Mouse (Mus musculus) liver, embryonic 15.5 days (tissue): Measurements from ENCODE around the gene 1810049J17Rik. TPM values are rescaled to one million over a fixed set of nuclear protein-coding genes. Genes with fewer than 3 reads are reported as not detected.

Experiments used
- ATAC-seq: fragments of 200-750 bp; cut with Nextera tagmentation; 2 replicates; pipeline ENCODE4 v1.8.0; 2017; ENCODE audit warnings: moderate number of reproducible peaks, mild to moderate bottlenecking, moderate library complexity; ENCODE audit not compliant: insufficient read depth
- H3K27ac ChIP-seq: fragments of 300-500 bp; sonication (generic); replicated peaks from 2 replicates; pipeline ENCODE4 v1.5.1; 2015; ENCODE audit warnings: mild to moderate bottlenecking, inconsistent platforms
- H3K27me3 ChIP-seq: fragments of 300-500 bp; sonication (generic); 2 replicates; pipeline ENCODE4 v1.6.1; 2015; ENCODE audit warnings: mild to moderate bottlenecking, inconsistent platforms
- H3K36me3 ChIP-seq: fragments of 300-500 bp; sonication (generic); replicated peaks from 2 replicates; pipeline ENCODE4 v1.6.1; 2015; ENCODE audit warnings: moderate library complexity, mild to moderate bottlenecking, inconsistent platforms
- H3K4me1 ChIP-seq: fragments of 300-500 bp; sonication (generic); replicated peaks from 2 replicates; pipeline ENCODE4 v1.6.1; 2015; ENCODE audit warnings: inconsistent platforms
- H3K4me2 ChIP-seq: fragments of 300-500 bp; sonication (generic); 2 replicates; pipeline ENCODE4 v1.6.1; 2015; ENCODE audit warnings: moderate library complexity, mild to moderate bottlenecking, inconsistent platforms
- H3K4me3 ChIP-seq: fragments of 300-500 bp; sonication (generic); replicated peaks from 2 replicates; pipeline ENCODE4 v1.5.1; 2015; ENCODE audit warnings: mild to moderate bottlenecking, inconsistent platforms
- H3K9ac ChIP-seq: fragments of 300-500 bp; sonication (generic); 2 replicates; pipeline ENCODE4 v1.6.1; 2015; ENCODE audit warnings: moderate library complexity, mild to moderate bottlenecking, inconsistent platforms
- H3K9me3 ChIP-seq: fragments of 300-500 bp; sonication (generic); replicated peaks from 2 replicates; pipeline ENCODE4 v1.6.1; 2016; ENCODE audit warnings: inconsistent platforms
- WGBS: fragments of 180-500 bp; shearing (Covaris S2); methylation state at CpG from one replicate; pipeline ENCODE4 v1.1.7; 2015; ENCODE audit warnings: mixed read lengths; ENCODE audit not compliant: insufficient replicate concordance; 5-methylcytosine and 5-hydroxymethylcytosine counted together
- polyA plus RNA-seq: library from polyadenylated mRNA; unstranded; fragments of >200 nt; fragmentation: Nextera tagmentation; extraction: Ambion mirVana; gene quantifications from 2 replicates; pipeline ENCODE4 v1.2.1, GENCODE M21; 2015

1810049J17Rik gene
- polyA plus RNA-seq, 1 experiment from 2014 or later: 0.77 TPM

GRCm38 (mm10) chr15:12307114-12307513 lies 14.6 kb downstream of the 1810049J17Rik start:
- 57% methylated on average over 4 of the region's 4 CpGs for WGBS
- ATAC-seq: no peak
- H3K4me2 ChIP-seq: peak overlapping the region; percentile 47; the same call in 1 of the 2 replicates
- H3K9me3 ChIP-seq: no peaks in the 10 kb centered on the region
- H3K4me1 ChIP-seq: peaks cover 30% of the 10 kb centered on the region
- no peak overlapping the region for H3K9ac ChIP-seq
- H3K4me3 ChIP-seq: no peak overlapping the region
- H3K27me3 ChIP-seq: no peaks in the 10 kb centered on the region
- H3K27ac ChIP-seq: peak overlapping the region; percentile 65; the same call in 1 of the 2 replicates
- no peaks in the 10 kb centered on the region for H3K36me3 ChIP-seq

GRCm38 (mm10) chr15:12306188-12307071 lies 15.3 kb downstream of the 1810049J17Rik start:
- Histone ChIP-seq H3K36me3 (no peaks in the 10 kb centered on the region), H3K9me3 (no peaks in the 10 kb centered on the region), H3K4me1 (peaks cover 34% of the 10 kb centered on the region), H3K9ac (no peak overlapping the region), H3K27ac (peak overlapping the region; percentile 65), H3K4me3 (no peak overlapping the region), H3K27me3 (no peaks in the 10 kb centered on the region), H3K4me2 (peak overlapping the region; percentile 47)
- peak; percentile 86 for ATAC-seq
- WGBS: 8% methylated on average over 8 of the region's 8 CpGs

GRCm38 (mm10) chr15:12301771-12302170 lies 19.9 kb downstream of the 1810049J17Rik start:
- H3K9me3 ChIP-seq: no peaks in the 10 kb centered on the region
- ATAC-seq: no peak
- peaks cover 19% of the 10 kb centered on the region for H3K4me1 ChIP-seq
- no peak overlapping the region for H3K9ac ChIP-seq
- no peaks in the 10 kb centered on the region for H3K27me3 ChIP-seq
- no peak overlapping the region for H3K4me3 ChIP-seq
- H3K4me2 ChIP-seq: no peak overlapping the region
- WGBS: 58% methylated on average over 6 of the region's 6 CpGs
- no peak overlapping the region for H3K27ac ChIP-seq
- no peaks in the 10 kb centered on the region for H3K36me3 ChIP-seq

GRCm38 (mm10) chr15:12298231-12298737 lies 23.4 kb downstream of the 1810049J17Rik start:
- Histone ChIP-seq H3K36me3 (no peaks in the 10 kb centered on the region), H3K4me1 (peaks cover 3% of the 10 kb centered on the region; the same call in 1 of the 2 replicates), H3K9ac (no peak overlapping the region), H3K27ac (no peak overlapping the region), H3K4me2 (no peak overlapping the region), H3K9me3 (no peaks in the 10 kb centered on the region), H3K27me3 (no peaks in the 10 kb centered on the region), H3K4me3 (no peak overlapping the region)
- 63% methylated on average over 7 of the region's 7 CpGs for WGBS
- no peak for ATAC-seq

- Histone ChIP-seq H3K27ac (no peak overlapping the region), H3K4me3 (no peak overlapping the region), H3K36me3 (no peaks in the 10 kb centered on the region), H3K27me3 (no peaks in the 10 kb centered on the region), H3K9ac (no peak overlapping the region), H3K4me1 (peaks cover 3% of the 10 kb centered on the region; the same call in 1 of the 2 replicates), H3K4me2 (no peak overlapping the region), H3K9me3 (no peaks in the 10 kb centered on the region)
- WGBS: 56% methylated on average over 2 of the region's 2 CpGs
- no peak for ATAC-seq
Measured at GRCm38 (mm10) chr15:12296228-12296627, 25.5 kb downstream of the 1810049J17Rik start.

GRCm38 (mm10) chr15:12291757-12292156 lies 29.9 kb downstream of the 1810049J17Rik start:
- Histone ChIP-seq H3K4me3 (no peak overlapping the region), H3K27me3 (no peaks in the 10 kb centered on the region), H3K36me3 (no peaks in the 10 kb centered on the region), H3K4me1 (peaks cover 3% of the 10 kb centered on the region; the same call in 1 of the 2 replicates), H3K27ac (no peak overlapping the region), H3K9me3 (no peaks in the 10 kb centered on the region), H3K4me2 (no peak overlapping the region), H3K9ac (no peak overlapping the region)
- 49% methylated on average over 2 of the region's 2 CpGs for WGBS
- ATAC-seq: no peak

- no peak overlapping the region for H3K4me3 ChIP-seq
- H3K27ac ChIP-seq: no peak overlapping the region
- no peaks in the 10 kb centered on the region for H3K36me3 ChIP-seq
- H3K9ac ChIP-seq: no peak overlapping the region
- peaks cover 3% of the 10 kb centered on the region; the same call in 1 of the 2 replicates for H3K4me1 ChIP-seq
- H3K9me3 ChIP-seq: no peaks in the 10 kb centered on the region
- no peaks in the 10 kb centered on the region for H3K27me3 ChIP-seq
- H3K4me2 ChIP-seq: no peak overlapping the region
- peak; percentile 56 for ATAC-seq
- WGBS: 40% methylated on average over 7 of the region's 7 CpGs
Measured at GRCm38 (mm10) chr15:12290330-12290729, 31.4 kb downstream of the 1810049J17Rik start.

- H3K27me3 ChIP-seq: no peaks in the 10 kb centered on the region
- H3K36me3 ChIP-seq: no peaks in the 10 kb centered on the region
- H3K4me1 ChIP-seq: no peaks in the 10 kb centered on the region; the same call in 1 of the 2 replicates
- H3K9ac ChIP-seq: no peak overlapping the region
- 63% methylated on average over 5 of the region's 5 CpGs for WGBS
- no peak overlapping the region for H3K4me2 ChIP-seq
- no peak for ATAC-seq
- no peaks in the 10 kb centered on the region for H3K9me3 ChIP-seq
- H3K4me3 ChIP-seq: no peak overlapping the region
- H3K27ac ChIP-seq: no peak overlapping the region
Measured at GRCm38 (mm10) chr15:12285535-12285809, 36.2 kb downstream of the 1810049J17Rik start.

GRCm38 (mm10) chr15:12284794-12285534 lies 36.7 kb downstream of the 1810049J17Rik start:
- WGBS: 57% methylated on average over 6 of the region's 6 CpGs
- Histone ChIP-seq H3K9me3 (no peaks in the 10 kb centered on the region), H3K36me3 (no peaks in the 10 kb centered on the region), H3K4me3 (no peak overlapping the region), H3K4me1 (no peaks in the 10 kb centered on the region), H3K27me3 (no peaks in the 10 kb centered on the region), H3K4me2 (no peak overlapping the region), H3K9ac (no peak overlapping the region), H3K27ac (no peak overlapping the region)
- ATAC-seq: no peak

GRCm38 (mm10) chr15:12279816-12280215 lies 41.9 kb downstream of the 1810049J17Rik start:
- Histone ChIP-seq H3K9me3 (no peaks in the 10 kb centered on the region), H3K9ac (no peak overlapping the region), H3K36me3 (no peaks in the 10 kb centered on the region), H3K27me3 (no peaks in the 10 kb centered on the region), H3K4me1 (no peaks in the 10 kb centered on the region), H3K27ac (no peak overlapping the region), H3K4me2 (no peak overlapping the region), H3K4me3 (no peak overlapping the region)
- no peak for ATAC-seq
- WGBS: 65% methylated on average over 1 of the region's 1 CpGs

GRCm38 (mm10) chr15:12275091-12275623 lies 46.5 kb downstream of the 1810049J17Rik start:
- 45% methylated on average over 4 of the region's 4 CpGs for WGBS
- Histone ChIP-seq H3K36me3 (peaks cover 11% of the 10 kb centered on the region), H3K4me1 (peaks cover 19% of the 10 kb centered on the region), H3K4me2 (no peak overlapping the region), H3K27me3 (no peaks in the 10 kb centered on the region), H3K9ac (no peak overlapping the region), H3K4me3 (no peak overlapping the region), H3K9me3 (no peaks in the 10 kb centered on the region), H3K27ac (no peak overlapping the region)
- no peak for ATAC-seq
